Mouse (Mus musculus) brain, adult 10 weeks (tissue): ENCODE measurements around the gene Tor2a. TPM values are rescaled to one million over a fixed set of nuclear protein-coding genes. Genes with fewer than 3 reads are reported as not detected.

Experiments used
- polyA plus RNA-seq: library from polyadenylated mRNA; stranded (reverse); fragments of 350-450 nt; fragmentation: Illumina TruSeq; extraction: RNeasy Lipid Tissue Mini Kit (QIAGEN cat#74804); gene quantifications from one replicate; pipeline ENCODE4 v1.2.3, GENCODE M21; 2015; ENCODE audit warnings: low read depth, low replicate concordance

Tor2a gene
- polyA plus RNA-seq, result 35.2 TPM

DNA sequence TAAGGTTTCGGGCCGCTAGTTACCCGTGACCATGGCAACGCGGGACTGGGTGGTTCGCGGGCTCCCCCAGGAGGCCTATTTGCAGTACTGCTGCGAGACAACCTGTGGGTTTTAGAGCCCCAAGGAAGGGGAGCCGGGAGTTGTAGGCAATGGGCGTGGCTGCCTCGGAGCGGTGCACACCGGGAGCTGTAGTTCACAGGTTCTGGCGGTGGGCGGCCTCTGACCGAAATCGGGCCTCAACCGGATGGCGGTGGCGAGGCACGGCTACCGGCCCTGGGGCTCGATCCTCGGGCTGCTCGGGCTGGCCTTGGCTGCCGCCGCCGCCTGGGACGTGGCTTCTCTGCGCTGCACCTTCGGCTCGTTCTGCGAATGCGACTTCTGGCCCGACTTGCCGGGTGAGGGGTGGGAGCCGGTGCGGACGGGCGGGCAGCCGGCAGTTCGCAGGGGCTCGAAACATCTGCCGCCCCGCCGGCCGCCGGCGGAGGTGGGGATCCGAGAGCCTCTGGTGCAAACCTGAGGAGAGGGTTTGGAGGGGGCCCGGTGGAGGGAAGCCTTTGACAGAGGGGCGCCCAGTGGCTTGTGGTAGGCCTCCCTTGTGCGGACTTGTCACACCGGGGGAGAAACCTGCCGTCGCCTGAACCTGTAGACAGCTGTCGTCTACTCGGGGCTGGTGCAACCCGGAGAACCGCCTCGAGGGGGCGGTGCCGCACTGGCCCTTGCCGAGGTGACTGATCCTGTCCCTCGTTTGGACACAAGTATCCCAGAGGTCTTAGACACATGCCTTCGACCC, at the start of gene Tor2a:
Gene Tor2a, plus strand, starts transcription at position 179 of the 790 bp plus-strand sequence.

DNA sequence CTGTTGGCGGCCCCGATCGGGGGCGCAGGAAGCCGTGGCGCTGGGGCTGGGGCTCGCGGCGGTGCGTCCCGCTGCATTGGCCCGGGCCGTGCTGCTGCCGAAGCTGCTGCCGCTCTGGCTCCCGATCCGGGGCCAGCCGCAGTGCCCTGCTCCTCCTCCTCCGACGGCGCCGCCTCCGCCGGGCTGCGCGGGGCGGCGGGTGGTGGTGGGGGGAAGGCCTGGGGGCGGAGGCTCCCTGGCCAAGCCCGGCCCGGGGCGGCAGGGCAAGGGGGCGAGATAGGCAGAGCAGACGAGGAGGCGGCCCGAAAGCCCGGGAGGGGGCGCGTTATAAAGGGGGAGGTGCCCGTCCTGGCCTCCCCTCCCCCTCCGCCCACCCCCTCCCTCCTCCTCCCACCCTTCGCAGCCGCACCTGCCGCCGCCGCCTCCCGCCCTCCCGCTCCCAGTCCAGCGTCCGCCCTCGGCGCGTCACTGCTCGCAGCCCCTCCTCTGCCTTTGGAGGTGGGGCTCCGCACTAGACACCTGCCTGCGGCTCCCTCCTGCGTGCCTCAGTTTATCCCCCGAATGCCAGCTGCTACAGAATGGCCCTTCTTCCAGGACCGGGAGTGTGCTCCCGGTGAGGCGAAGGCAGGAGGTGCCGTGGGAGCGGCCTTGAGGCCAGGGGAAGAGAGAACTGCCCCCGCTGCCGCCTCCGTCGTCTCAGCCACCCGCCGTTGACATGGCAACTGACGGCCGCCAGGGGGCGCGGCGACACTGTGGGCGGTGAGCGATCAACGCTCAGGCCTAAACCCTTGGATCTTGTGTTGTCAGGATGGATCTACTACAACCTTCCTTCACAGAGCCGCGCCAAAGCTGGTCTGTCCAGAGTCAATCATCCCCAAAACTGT, 43.9 kb upstream of the Tor2a start, which contains the start of gene Cdk9:
Gene Cdk9, minus strand, starts transcription at position 143 of the 884 bp plus-strand sequence.

DNA sequence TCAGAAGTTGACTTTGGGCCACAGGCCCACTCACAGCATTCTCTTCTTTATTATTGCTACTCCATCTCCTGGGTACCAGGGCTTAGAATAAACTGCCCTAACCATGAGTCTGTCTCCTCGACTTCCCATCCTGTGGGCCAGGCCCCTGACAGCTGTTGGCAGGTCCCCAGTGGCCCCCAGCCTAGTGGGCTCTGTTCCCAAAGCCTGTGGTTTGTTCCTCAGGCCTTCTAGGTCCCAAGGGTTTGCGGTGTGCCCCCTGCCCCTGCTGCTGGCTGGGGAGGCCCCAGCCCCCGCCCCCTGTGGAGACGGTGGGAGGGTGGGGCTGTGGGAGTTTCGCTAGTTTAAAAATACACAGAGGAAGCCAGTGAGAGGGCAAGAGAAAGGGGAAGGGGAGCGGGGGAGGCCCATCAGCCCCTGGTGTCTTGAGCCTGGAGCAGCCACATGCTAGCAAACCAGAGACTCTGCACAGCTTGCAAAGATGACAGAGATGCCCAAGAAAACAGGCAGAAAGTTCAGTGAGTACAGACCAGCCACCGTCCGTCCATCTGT, 36.3 kb upstream of the Tor2a start, which contains the start of gene Sh2d3c:
Gene Sh2d3c, plus strand, starts transcription at position 375 of the 549 bp plus-strand sequence.

DNA sequence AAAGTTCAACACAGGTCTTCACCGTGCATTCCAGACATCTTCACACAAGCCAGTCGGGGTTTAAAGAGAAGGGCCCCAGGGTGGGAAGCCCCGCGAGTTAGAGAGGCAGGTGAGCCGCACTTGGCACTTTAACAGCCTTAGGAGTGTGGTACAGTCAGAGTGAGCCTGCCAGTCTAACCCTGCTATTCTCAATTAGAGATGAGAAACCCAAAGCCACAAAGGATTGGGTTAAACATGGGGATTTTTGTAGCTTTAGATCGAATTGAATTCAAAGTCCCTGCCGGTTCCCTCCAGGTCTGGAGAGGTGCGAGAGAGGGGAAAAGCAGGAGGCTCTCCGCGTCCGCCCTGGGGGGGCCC, 16.1 kb upstream of the Tor2a start, which contains the start of gene 6330409D20Rik:
Gene 6330409D20Rik, minus strand, starts transcription at position 101 of the 357 bp plus-strand sequence.

DNA sequence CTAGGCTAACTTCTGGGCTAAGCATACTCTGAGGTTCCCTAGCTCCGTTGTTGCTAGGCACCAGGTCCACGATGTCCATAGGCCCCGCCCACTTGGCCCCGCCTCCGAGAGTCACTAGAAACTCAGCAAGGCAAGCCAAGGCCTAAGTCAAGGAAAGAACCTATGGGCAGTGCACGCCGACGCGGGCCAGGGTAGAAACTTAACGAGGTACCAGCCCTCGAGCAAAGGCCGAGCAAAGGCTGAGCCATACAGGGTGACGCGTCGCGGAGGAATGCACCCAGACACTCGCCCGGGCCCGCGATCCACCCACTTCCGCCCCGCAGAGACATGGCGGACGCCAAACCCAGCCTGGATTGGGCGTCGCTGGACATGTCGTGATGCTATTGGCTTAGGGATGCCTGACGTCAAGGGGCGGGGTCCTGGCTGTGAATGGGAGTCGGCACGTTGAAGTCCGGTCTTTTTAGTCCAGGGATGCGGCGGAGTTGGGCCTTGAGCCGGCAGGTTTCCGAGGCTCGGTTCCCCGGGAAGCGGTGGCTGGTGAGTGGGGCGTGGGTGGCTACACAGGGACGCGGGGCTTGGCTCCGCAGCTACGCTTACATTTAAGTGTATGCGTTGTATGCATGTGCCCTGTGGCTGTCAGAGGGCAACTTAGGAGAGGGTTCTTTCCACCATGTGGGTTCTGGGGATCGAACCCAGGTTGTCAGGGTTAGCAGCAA, 18.5 kb downstream of the Tor2a start, which contains the start of the genes Ttc16 and Ptrh1:
Gene Ttc16, minus strand, starts transcription at position 275 of the 716 bp plus-strand sequence.
Gene Ptrh1, plus strand, starts transcription at position 428 of the 716 bp plus-strand sequence.

DNA sequence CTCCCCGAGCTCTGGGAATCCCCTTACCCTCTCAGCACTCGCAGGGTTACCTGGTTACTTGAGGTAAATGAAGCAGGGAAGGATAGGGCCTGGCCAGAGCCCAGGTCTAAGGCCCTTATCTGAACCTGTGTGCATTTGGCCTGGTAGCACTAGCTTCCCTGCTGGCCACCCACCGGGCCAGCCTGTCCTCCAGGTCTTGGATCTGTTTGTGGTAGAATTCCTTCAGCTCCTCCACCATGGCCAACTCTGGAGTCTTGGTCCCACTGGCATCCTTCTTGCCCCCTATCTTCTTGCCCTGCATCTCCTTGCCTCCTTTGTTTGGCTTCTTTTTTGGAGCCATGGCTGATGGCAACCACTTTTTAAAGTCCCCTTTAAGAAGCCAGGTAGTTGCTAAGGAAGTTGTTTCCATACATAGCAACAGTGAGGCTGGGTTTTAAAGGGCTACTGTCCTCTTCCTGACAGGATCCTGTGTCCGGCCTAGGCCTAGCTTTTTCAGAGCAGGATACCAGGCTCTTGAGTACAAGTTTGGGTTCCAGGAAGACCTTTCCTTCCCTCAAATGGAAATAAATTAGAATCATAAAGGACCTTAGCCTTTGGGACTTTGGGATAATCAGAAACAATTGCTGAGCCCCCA, 27.1 kb downstream of the Tor2a start, which contains the start of gene Cfap157:
Gene Cfap157, minus strand, starts transcription at position 381 of the 634 bp plus-strand sequence.

Other genes with a start within 250 kb of the Tor2a start
- 45.6 TPM for gene Fam102a, start 221.9 kb upstream of the Tor2a start, polyA plus RNA-seq
- 99.3 TPM for gene Dpm2, start 186.4 kb upstream of the Tor2a start, polyA plus RNA-seq
- 10.5 TPM for gene Pip5kl1, start 182.4 kb upstream of the Tor2a start, polyA plus RNA-seq
- gene 9430097D07Rik, start 181.6 kb upstream of the Tor2a start, polyA plus RNA-seq, result 0.71 TPM
- 30.5 TPM for gene St6galnac4, start 170.1 kb upstream of the Tor2a start, polyA plus RNA-seq
- 122 TPM for gene St6galnac6, start 157.5 kb upstream of the Tor2a start, polyA plus RNA-seq
- gene Ak1, start 135.5 kb upstream of the Tor2a start, polyA plus RNA-seq, result 123 TPM
- gene Eng, start 110.6 kb upstream of the Tor2a start, polyA plus RNA-seq, result 20.2 TPM
- gene Fpgs, start 53.1 kb upstream of the Tor2a start, polyA plus RNA-seq, result 8.9 TPM
- 127 TPM for gene Cdk9, start 44.2 kb upstream of the Tor2a start, polyA plus RNA-seq
- gene Sh2d3c, start 36.2 kb upstream of the Tor2a start, polyA plus RNA-seq, result 15.5 TPM
- gene 6330409D20Rik, start 16.2 kb upstream of the Tor2a start, polyA plus RNA-seq, result 2.6 TPM
- gene Ttc16, start 18.4 kb downstream of the Tor2a start, polyA plus RNA-seq, result 1.5 TPM
- 6.8 TPM for gene Ptrh1, start 18.6 kb downstream of the Tor2a start, polyA plus RNA-seq
- 1.3 TPM for gene Cfap157, start 27.2 kb downstream of the Tor2a start, polyA plus RNA-seq
- 506 TPM for gene Stxbp1, start 90.0 kb downstream of the Tor2a start, polyA plus RNA-seq
- gene Fam129b, start 118.9 kb downstream of the Tor2a start, polyA plus RNA-seq, result 19.9 TPM
- gene Rpl12, start 204.3 kb downstream of the Tor2a start, polyA plus RNA-seq, result 710 TPM
- gene Lrsam1, start 204.4 kb downstream of the Tor2a start, polyA plus RNA-seq, result 26.3 TPM
- 20.3 TPM for gene Slc2a8, start 224.8 kb downstream of the Tor2a start, polyA plus RNA-seq